Mouse (Mus musculus): ENCODE measurements around the gene Dbndd2. TPM values are rescaled to one million over a fixed set of nuclear protein-coding genes. Genes with fewer than 3 reads are reported as not detected.

Gene Dbndd2
- polyA plus RNA-seq, 1 experiment, result 29.5 TPM

DNA sequence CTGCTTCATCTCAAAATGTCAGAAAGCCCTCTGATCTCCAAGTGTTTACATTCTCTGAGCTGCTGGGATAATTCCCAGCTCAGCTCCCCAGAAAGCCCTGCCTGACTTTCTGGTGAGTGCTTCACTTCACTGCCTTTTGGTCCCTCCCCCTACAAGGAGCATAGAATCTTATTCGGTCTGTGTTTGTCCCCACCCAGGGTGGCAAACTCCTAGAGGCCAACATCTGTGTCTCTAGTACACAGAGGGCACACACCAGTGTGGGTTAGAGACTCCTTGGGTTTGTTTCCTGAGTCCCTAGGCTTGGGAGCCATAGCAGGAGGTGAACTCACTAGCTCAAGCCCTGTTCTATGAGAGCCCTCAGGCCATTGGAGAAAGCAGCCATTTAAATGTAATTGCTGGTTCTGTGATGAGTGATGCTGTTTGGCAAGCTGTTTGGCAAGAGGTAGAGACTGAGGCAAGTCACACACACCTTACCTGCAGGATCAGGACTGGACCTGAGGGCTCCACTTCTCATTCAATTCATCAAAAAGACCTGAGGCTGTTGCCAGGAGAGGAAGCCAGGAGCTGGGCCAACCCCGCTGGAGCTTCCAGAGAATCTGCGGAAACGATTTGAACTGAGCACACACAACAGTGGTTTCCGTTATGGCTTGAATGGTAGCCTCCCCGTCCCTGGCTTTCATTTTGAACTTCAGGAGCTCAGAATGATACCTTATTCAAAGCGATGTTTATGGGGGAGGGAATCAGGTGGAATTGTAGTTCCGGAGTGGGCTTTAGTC, 54.9 kb downstream of the Dbndd2 start:
- DNase-seq (ENCODE audit: low read depth), result no peak

DNA sequence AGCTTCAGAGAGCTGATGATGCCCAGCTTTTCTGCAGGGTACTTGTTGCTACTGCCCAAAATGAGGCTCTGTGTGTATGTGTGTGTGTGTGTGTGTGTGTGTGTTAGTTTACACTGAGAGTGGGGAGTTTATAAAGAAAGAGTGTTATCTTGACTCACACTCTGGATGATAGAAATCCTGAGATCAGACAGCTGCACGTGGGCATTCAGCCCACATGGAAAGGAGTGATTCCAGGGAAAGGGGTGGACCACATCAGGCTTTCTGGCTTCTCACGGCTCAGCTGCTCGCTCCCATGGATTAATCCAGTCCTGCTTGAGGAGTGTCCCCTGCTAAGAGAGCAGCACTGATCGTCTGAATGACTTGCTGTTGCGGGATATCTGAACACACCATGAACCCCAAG, 56.2 kb downstream of the Dbndd2 start:
- DNase-seq (ENCODE audit: low read depth), result no peak

DNA sequence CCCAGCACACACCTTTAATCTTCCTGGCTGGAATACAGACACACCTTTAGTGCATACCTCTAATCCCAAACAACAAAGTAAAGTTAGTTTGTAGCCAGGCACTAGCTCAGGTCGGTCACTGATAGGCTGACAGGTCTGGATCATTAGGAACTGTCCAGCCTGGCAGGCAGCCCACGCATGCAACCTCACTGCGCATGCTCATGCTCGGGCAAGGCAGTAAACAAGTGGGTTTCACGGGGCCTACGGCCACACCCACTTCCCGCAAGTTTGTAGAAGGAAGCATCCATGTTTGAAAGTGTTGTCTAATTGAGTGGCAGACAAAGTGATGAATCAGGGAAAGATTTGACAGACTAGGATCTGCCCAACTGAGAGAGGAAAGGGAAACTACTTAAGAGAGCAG, 56.7 kb downstream of the Dbndd2 start:
- DNase-seq (ENCODE audit: low read depth), result no peak

Other genes with a start within 250 kb of the Dbndd2 start
- 4.1 TPM in 1 of 2 replicates, not detected in the other for gene Svs2, start 247.6 kb upstream of the Dbndd2 start, polyA plus RNA-seq (2012; rRNA removed)
- gene Svs3b, start 229.5 kb upstream of the Dbndd2 start, polyA plus RNA-seq (2012; rRNA removed), result 0.69 TPM in 1 of 2 replicates, not detected in the other
- 15.6 TPM in 1 of 2 replicates, not detected in the other for gene Svs4, start 207.6 kb upstream of the Dbndd2 start, polyA plus RNA-seq (2012; rRNA removed)
- 3.0 TPM in 1 of 2 replicates, not detected in the other for gene Svs3a, start 196.8 kb upstream of the Dbndd2 start, polyA plus RNA-seq (2012; rRNA removed)
- gene Svs6, start 169.4 kb upstream of the Dbndd2 start, polyA plus RNA-seq (2012; rRNA removed), result 0.27 TPM in 1 of 2 replicates, not detected in the other
- 32.6 TPM in 1 of 2 replicates, not detected in the other for gene Svs5, start 153.4 kb upstream of the Dbndd2 start, polyA plus RNA-seq (2012; rRNA removed)
- 73.0 and 86.1 TPM in 2 replicates for gene Slpi, start 97.0 kb upstream of the Dbndd2 start, polyA plus RNA-seq (2012; rRNA removed)
- gene Rbpjl, start 83.0 kb upstream of the Dbndd2 start, polyA plus RNA-seq (2012; rRNA removed), result 0.03 TPM in 2 replicates
- 0.88 and 1.4 TPM in 2 replicates for gene Matn4, start 80.9 kb upstream of the Dbndd2 start, polyA plus RNA-seq (2012; rRNA removed)
- gene Sdc4, start 42.2 kb upstream of the Dbndd2 start, polyA plus RNA-seq (2012; rRNA removed), result 18.0 and 19.6 TPM in 2 replicates
- gene Sys1, start 29.1 kb upstream of the Dbndd2 start, polyA plus RNA-seq (2012; rRNA removed), result 94.8 and 100 TPM in 2 replicates
- gene Gm20458, start 25.1 kb upstream of the Dbndd2 start, polyA plus RNA-seq (2012; rRNA removed), result 21.8 and 25.0 TPM in 2 replicates
- gene Trp53tg5, start 12.4 kb upstream of the Dbndd2 start, polyA plus RNA-seq (2012; rRNA removed), result not detected in 2 replicates
- gene Pigt, start 11.4 kb downstream of the Dbndd2 start, polyA plus RNA-seq (2012; rRNA removed), result 97.9 and 128 TPM in 2 replicates
- gene Wfdc2, start 76.3 kb downstream of the Dbndd2 start, polyA plus RNA-seq (2012; rRNA removed), result 12.1 and 16.0 TPM in 2 replicates
- 317 and 597 TPM in 2 replicates for gene Spint3, start 87.4 kb downstream of the Dbndd2 start, polyA plus RNA-seq (2012; rRNA removed)
- 94.1 and 109 TPM in 2 replicates for gene Wfdc6a, start 99.3 kb downstream of the Dbndd2 start, polyA plus RNA-seq (2012; rRNA removed)
- 211 and 222 TPM in 2 replicates for gene Eppin, start 107.5 kb downstream of the Dbndd2 start, polyA plus RNA-seq (2012; rRNA removed)
- gene Wfdc6b, start 127.4 kb downstream of the Dbndd2 start, polyA plus RNA-seq (2012; rRNA removed), result 159 and 208 TPM in 2 replicates
- gene Wfdc8, start 127.5 kb downstream of the Dbndd2 start, polyA plus RNA-seq (2012; rRNA removed), result 341 and 347 TPM in 2 replicates
- 238 and 428 TPM in 2 replicates for gene Wfdc16, start 152.7 kb downstream of the Dbndd2 start, polyA plus RNA-seq (2012; rRNA removed)
- 5,228 and 5,435 TPM in 2 replicates for gene Wfdc10, start 169.9 kb downstream of the Dbndd2 start, polyA plus RNA-seq (2012; rRNA removed)
- 190 and 293 TPM in 2 replicates for gene Wfdc9, start 170.5 kb downstream of the Dbndd2 start, polyA plus RNA-seq (2012; rRNA removed)
- 6.6 and 15.6 TPM in 2 replicates for gene Wfdc11, start 188.0 kb downstream of the Dbndd2 start, polyA plus RNA-seq (2012; rRNA removed)
- gene Wfdc13, start 199.0 kb downstream of the Dbndd2 start, polyA plus RNA-seq (2012; rRNA removed), result 1,038 and 1,237 TPM in 2 replicates
- 272 and 330 TPM in 2 replicates for gene Spint4, start 212.4 kb downstream of the Dbndd2 start, polyA plus RNA-seq (2012; rRNA removed)
- gene Spint5, start 229.2 kb downstream of the Dbndd2 start, polyA plus RNA-seq (2012; rRNA removed), result 127 and 235 TPM in 2 replicates

All from gonadal fat pad, adult 2 months (tissue).